Mouse (Mus musculus): ENCODE measurements around the gene Myo1f. TPM values are rescaled to one million over a fixed set of nuclear protein-coding genes. Genes with fewer than 3 reads are reported as not detected.

Gene Myo1f
- total and polyA plus RNA-seq, 3 experiments: 13.6 to 27.5 (median 19.5) TPM

DNA sequence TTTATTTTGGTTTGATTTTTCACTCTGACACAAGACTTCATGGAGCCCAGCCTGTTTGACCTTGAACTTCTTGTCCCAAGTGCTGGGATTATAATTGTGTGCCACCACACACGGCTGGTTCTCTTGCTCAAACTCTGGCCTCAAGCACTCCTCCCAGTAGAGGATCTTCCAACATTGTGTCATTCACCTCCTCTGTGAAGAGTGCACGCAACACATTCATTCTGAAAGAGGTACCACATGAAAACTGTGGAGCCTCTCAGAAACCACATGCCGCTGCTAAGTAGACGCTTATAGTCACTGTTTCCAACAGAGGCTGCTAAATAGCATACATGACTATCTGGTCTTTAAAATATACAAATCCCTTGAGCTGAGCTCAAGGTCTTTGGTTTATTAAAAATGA, 3.4 kb upstream of the Myo1f start:
- Histone ChIP-seq H3K9me3 (replicated peaks; ENCODE audit: low read length) (peaks cover 4% of the 10 kb centered on the region), H3K9ac (ENCODE audit: insufficient read depth, low read depth) (no peak overlapping the region), H3K27me3 (replicated peaks) (no peaks in the 10 kb centered on the region), H3K36me3 (replicated peaks in 1 of 2; ENCODE audit: control insufficient read depth in 1 of 2, insufficient read depth in 1 of 2, low read length in 1 of 2) (peaks cover 10 to 44% of the 10 kb centered on the region in 2 experiments), H3K79me2 (replicated peaks; ENCODE audit: control insufficient read depth, extremely low read depth, insufficient read depth, poor library complexity, severe bottlenecking) (no peaks in the 10 kb centered on the region), H3K4me2 (ENCODE audit: insufficient read depth, low read depth, poor library complexity, severe bottlenecking) (no peak overlapping the region), H3K4me3 (replicated peaks in 1 of 3; ENCODE audit: low read depth in 2 of 3, low read length in 2 of 3, poor library complexity in 1 of 3) (no peak overlapping the region), H3K27ac (ENCODE audit: insufficient read depth, low read depth) (no peak overlapping the region), H3K4me1 (ENCODE audit: control insufficient read depth in 1 of 2, insufficient read depth in 2 of 2) (peaks cover 25 to 68% of the 10 kb centered on the region in 2 experiments)
- DNase-seq (ENCODE audit: extremely low read depth): peak; percentile 88
- TF ChIP-seq RCOR1 (conservative IDR thresholded peaks at IDR 0.05; ENCODE audit: low read depth, low read length) (peak; percentile 88), EP300 (IDR thresholded peaks at IDR 0.05; ENCODE audit: low read length) (peak; percentile 96), E2F4 (IDR thresholded peaks at IDR 0.05; ENCODE audit: insufficient replicate concordance, low read depth, low read length) (no peak), TCF12 (IDR thresholded peaks at IDR 0.05; ENCODE audit: low read depth, low read length) (peak; percentile 47; the same call in 1 of the 2 replicates), CHD1 (IDR thresholded peaks at IDR 0.05; ENCODE audit: low read depth, low read length) (no peak), NELFE (IDR thresholded peaks at IDR 0.05; ENCODE audit: low read depth, low read length) (no peak), BHLHE40 (IDR thresholded peaks at IDR 0.05; ENCODE audit: low read depth, low read length) (peak; percentile 91), KAT2A (IDR thresholded peaks at IDR 0.05; ENCODE audit: insufficient replicate concordance, low read length) (no peak), HCFC1 (IDR thresholded peaks at IDR 0.05; ENCODE audit: low read depth, low read length) (no peak), ETS1 (conservative IDR thresholded peaks at IDR 0.05; ENCODE audit: low read depth, low read length) (peak; percentile 93), GABPA (IDR thresholded peaks at IDR 0.05; ENCODE audit: insufficient replicate concordance, low read depth, low read length) (no peak), RAD21 (IDR thresholded peaks at IDR 0.05; ENCODE audit: low read depth, low read length) (no peak; the same call in none of the 2 replicates), MEF2A (IDR thresholded peaks at IDR 0.05; ENCODE audit: borderline replicate concordance, low read depth, low read length) (peak; percentile 88), MAX (IDR thresholded peaks at IDR 0.05; ENCODE audit: low read length) (peak; percentile 86), UBTF (IDR thresholded peaks at IDR 0.05; ENCODE audit: low read depth, low read length) (no peak), ELF1 (IDR thresholded peaks at IDR 0.05; ENCODE audit: low read depth, low read length) (0 out of 2 replicates have a peak, but pooled peaks have one; percentile 7), JUND (conservative IDR thresholded peaks at IDR 0.05; ENCODE audit: low read depth, low read length) (peak; percentile 95), USF1 (IDR thresholded peaks at IDR 0.05; ENCODE audit: low read depth, low read length) (no peak), CHD2 (IDR thresholded peaks at IDR 0.05; ENCODE audit: low read length) (peak; percentile 66), SMC3 (IDR thresholded peaks at IDR 0.05; ENCODE audit: low read depth, low read length) (no peak), PAX5 (IDR thresholded peaks at IDR 0.05; ENCODE audit: low read length) (no peak), SIN3A (IDR thresholded peaks at IDR 0.05; ENCODE audit: low read length) (no peak), ZKSCAN1 (IDR thresholded peaks at IDR 0.05; ENCODE audit: borderline replicate concordance, low read depth, low read length) (no peak), POLR2A (IDR thresholded peaks at IDR 0.05; ENCODE audit: low read depth, low read length) (no peak), IRF4 (IDR thresholded peaks at IDR 0.05; ENCODE audit: low read depth, low read length) (peak; percentile 98), ZC3H11A (IDR thresholded peaks at IDR 0.05; ENCODE audit: low read depth, low read length) (no peak), NRF1 (IDR thresholded peaks at IDR 0.05; ENCODE audit: low read depth, low read length) (no peak), MXI1 (IDR thresholded peaks at IDR 0.05; ENCODE audit: low read depth, low read length) (no peak; the same call in 1 of the 2 replicates), ZNF384 (IDR thresholded peaks at IDR 0.05; ENCODE audit: low read depth, low read length) (no peak; the same call in none of the 2 replicates), MAZ (IDR thresholded peaks at IDR 0.05; ENCODE audit: low read depth, low read length) (no peak), MAFK (IDR thresholded peaks at IDR 0.05; ENCODE audit: insufficient replicate concordance, low read length) (peak; percentile 54; the same call in 1 of the 2 replicates), TBP (conservative IDR thresholded peaks at IDR 0.05; ENCODE audit: low read depth, low read length) (no peak), MYC (IDR thresholded peaks at IDR 0.05; ENCODE audit: low read depth, low read length) (peak; percentile 89), JUN (IDR thresholded peaks at IDR 0.05; ENCODE audit: insufficient read depth, low read depth, low read length) (peak; percentile 95), USF2 (conservative IDR thresholded peaks at IDR 0.05; ENCODE audit: low read depth, low read length) (no peak), POLR2AphosphoS2 (IDR thresholded peaks at IDR 0.05; ENCODE audit: low read depth, low read length) (no peak), ZMIZ1 (IDR thresholded peaks at IDR 0.05; ENCODE audit: low read depth, low read length) (no peak), CTCF (conservative IDR thresholded peaks at IDR 0.05 in 1 of 2, IDR thresholded peaks at IDR 0.05 in 1 of 2; ENCODE audit: low read depth in 2 of 2, low read length in 2 of 2) (no peak)
- dilution Hi-C loops (cut with MboI; ENCODE audit: extremely low pct_ligation_motif_present, extremely low pct_unique_long_range_greater_than_20kb, low sequenced_read_pairs) (no loop called here), in situ Hi-C loops (cut with MboI; ENCODE audit: low pct_ligation_motif_present, low pct_unique_long_range_greater_than_20kb, low sequenced_read_pairs) (no loop called here)

All from CH12.LX (cell line).